Mouse (Mus musculus) bone marrow, adult 2 months (tissue): Measurements from ENCODE around the gene Smg9.

ENCODE experiments used
- CTCF ChIP-seq: fragments of 200-500 bp; IDR thresholded peaks from 2 replicates; pipeline ENCODE4 v1.5.1; 2011; ENCODE audit warnings: low read length, control low read depth; ENCODE audit not compliant: control insufficient read depth, insufficient read depth
- POLR2A ChIP-seq: fragments of 200-500 bp; IDR thresholded peaks from 2 replicates; pipeline ENCODE4 v1.6.1; 2011; ENCODE audit warnings: low read depth, mild to moderate bottlenecking, control low read depth, low read length, borderline replicate concordance; ENCODE audit not compliant: control insufficient read depth

- no peak for TF ChIP-seq CTCF
- TF ChIP-seq POLR2A: no peak
Observed at GRCm38 (mm10) chr7:24437981-24438380, 38.6 kb downstream of the Smg9 start.
